Mouse (Mus musculus) urinary bladder, postnatal 14 days (tissue): ENCODE measurements around the gene C2cd4d.
A peak's percentile ranks its signal among the peaks of the same experiment; 100 is the strongest.

Source experiments
- DNase-seq: peaks from one replicate; pipeline ENCODE4 v3.0.0; 2021; ENCODE audit warnings: low spot score

C2cd4d gene

GRCm38 (mm10) chr3:94362138-94362537, at the start of gene C2cd4d:
C2cd4d (plus strand) TSS chr3:94362438.
- DNase-seq = no peak

- DNase-seq = no peak
Observed at GRCm38 (mm10) chr3:94328681-94329080, 33.6 kb upstream of the C2cd4d start.

DNA sequence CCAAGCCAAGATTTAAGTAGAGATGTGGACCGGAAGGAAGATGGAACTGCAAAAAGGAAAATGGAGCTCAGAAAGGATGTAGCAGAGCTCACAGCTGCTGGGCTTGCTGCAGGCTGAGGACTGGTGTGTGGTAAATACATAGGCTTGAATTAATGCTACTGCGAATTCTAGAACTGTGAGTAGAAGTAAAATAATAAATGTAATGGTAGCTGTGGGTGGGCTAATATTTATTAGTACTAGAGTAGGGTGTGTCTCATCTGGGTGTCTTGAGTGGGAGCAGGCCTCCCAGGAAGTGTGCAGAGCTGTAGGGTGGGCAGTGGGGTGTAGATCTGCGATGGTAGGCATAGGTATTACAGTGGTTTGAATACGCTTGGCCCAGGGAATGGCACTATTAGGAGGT, 27.8 kb upstream of the C2cd4d start:
- no peak for DNase-seq

DNA sequence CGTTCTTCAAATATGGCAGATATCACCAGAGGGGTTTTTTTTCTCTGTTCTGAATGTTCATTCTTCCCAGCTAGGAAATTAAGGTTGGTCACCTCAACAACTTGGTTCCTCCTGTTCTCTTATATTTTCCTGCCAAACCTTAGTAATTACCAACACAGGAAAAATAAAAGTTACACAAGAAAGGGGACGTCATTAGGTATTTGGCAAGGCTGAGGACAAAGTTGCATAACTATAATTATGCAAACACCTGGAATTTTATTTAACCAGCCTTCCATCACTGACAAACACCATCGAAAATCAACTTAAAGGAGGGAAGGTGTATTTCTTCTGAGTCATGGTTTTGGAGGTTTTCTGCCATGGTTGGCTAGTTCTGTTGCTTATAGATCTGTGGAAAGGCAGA, 23.7 kb upstream of the C2cd4d start:
- no peak for DNase-seq

- no peak for DNase-seq
Observed at GRCm38 (mm10) chr3:94341959-94342422, 20.2 kb upstream of the C2cd4d start, which contains the start of gene Them5. Them5 (plus strand) TSS chr3:94342099.

- no peak for DNase-seq
Observed at GRCm38 (mm10) chr3:94342552-94342951, 19.7 kb upstream of the C2cd4d start.

DNA sequence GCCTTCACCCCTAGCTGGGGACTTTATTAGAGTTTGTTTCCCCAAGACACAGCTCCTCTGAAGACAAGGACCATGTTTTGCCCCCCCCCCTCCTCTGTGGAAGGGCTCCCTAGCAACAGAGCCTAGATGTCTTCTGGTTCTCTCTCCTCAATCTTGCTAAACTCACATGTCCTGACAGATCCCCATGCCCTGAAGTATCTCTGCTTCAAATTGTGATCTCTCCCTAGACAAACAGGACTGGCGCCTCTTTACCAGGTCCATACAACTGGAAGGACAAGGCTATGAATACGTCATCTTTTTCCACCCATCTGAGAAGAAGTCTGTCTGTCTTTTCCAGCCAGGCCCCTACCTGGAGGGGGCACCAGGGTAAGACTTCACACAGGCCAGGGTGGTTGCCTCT, 18.1 kb upstream of the C2cd4d start:
- no peak for DNase-seq

- no peak for DNase-seq
Observed at GRCm38 (mm10) chr3:94344897-94345296, 17.3 kb upstream of the C2cd4d start.

DNA sequence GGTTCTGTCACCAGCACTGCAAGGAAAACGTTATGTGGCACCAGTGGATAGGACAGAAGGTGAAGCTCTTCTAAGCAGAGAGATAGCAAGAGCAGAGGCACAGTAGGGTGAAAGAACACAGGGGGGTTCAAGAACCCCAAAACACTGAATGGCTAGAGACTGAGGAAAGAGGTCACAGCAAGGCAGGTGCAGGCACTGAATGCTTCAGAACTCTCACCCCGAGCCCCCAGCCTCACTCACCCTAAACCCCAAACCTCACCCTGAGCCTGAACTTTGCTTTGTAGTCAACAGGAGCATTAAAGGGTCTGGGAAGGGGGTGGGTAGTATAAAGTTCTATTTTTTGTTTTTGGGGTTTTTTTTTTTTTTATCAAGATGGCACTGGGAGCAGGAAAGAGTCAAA, 14.1 kb upstream of the C2cd4d start:
- no peak for DNase-seq

- DNase-seq = no peak
Observed at GRCm38 (mm10) chr3:94360812-94361211, 1.4 kb upstream of the C2cd4d start.

DNA sequence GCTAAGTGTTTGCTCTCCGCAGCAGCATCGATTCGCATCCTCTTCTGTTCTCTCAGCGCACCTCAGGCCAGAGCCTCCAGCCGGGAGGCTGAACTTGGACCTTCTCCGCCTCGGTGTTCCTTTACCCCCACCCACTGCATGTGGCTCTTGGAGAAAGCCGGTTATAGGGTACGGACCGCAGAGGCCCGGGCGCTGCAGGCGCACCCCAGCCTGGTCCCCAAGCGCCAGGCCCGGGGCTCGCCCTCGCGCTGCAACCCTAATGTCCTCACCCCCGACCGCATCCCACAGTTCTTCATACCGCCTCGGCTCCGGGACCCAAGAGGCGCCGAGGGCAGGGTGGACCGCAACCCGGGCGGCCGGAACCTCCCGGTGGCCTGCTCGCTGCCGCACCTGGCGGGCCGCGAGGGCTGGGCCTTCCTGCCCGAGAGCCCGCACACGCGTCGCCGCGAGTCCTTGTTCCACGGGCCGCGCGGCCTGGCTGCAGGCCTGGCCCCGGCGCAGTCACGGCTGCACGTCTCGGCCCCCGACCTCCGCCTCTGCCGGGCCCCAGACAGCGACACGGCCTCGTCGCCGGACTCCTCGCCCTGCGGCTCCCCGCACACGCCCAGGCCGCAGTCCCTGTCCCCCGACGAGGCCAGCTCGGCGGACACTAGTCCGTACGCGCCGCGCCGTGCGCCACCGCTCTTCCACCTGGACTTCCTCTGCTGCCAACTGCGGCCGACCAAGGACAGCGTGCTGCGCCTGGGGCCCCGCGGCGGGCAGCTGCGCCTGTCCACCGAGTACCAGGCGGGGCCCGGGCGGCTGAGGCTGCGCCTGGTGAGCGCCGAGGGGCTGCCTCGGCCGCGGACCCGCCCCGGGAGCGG, 1.3 kb downstream of the C2cd4d start:
- peak; percentile 50 for DNase-seq

GRCm38 (mm10) chr3:94364154-94364526, 1.9 kb downstream of the C2cd4d start:
- DNase-seq = no peak

- DNase-seq = peak; percentile 74
Observed at GRCm38 (mm10) chr3:94366761-94367160, 4.5 kb downstream of the C2cd4d start.

DNA sequence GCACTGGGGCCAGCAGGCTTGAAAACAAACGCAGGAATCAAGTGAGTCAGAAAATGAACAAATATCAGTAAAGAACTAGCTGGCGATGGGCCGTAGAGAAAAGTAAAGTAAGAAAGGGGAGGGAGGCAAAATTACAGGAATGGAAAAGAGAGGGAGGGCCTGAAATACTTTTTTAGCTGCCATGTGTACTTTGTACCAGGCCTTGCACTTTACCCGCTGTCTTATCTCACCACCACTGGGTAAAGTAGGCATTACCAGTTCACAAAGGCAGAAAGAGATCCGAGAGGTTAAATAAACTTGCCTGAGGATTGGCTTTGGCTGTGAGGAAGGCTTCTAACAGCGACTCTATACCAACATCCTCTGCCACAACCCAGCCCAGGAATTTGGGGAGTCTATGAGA, 5.3 kb downstream of the C2cd4d start:
- DNase-seq = no peak

- peak; percentile 25 for DNase-seq
Observed at GRCm38 (mm10) chr3:94368631-94369030, 6.4 kb downstream of the C2cd4d start.

GRCm38 (mm10) chr3:94369709-94370108, 7.5 kb downstream of the C2cd4d start:
- DNase-seq = no peak

DNA sequence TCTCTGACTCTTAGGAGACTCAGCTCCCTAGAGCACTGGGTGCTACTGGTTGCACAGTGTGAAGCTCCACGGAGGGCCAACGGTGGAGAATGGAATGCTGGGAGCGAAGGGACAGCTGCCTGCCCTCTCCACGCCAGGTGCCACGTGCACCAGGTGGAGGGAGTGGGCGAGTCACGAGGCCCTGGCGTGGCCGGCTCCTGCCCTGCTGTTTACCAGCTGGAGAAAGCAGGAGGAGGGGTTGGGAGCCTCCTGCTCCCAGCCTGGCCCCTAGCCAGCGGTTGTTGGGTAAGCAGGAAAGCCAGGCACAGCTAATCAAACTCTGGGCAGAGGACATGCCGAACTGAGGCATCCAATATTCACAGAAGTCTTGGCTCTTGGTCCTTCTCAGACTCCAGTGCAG, 9.4 kb downstream of the C2cd4d start:
- DNase-seq = peak; percentile 89

- DNase-seq = no peak
Observed at GRCm38 (mm10) chr3:94372038-94372437, 9.8 kb downstream of the C2cd4d start.

- peak; percentile 60 for DNase-seq
Observed at GRCm38 (mm10) chr3:94372641-94373040, 10.4 kb downstream of the C2cd4d start, which contains the start of gene Rorc. Rorc (plus strand) TSS chr3:94372794.

DNA sequence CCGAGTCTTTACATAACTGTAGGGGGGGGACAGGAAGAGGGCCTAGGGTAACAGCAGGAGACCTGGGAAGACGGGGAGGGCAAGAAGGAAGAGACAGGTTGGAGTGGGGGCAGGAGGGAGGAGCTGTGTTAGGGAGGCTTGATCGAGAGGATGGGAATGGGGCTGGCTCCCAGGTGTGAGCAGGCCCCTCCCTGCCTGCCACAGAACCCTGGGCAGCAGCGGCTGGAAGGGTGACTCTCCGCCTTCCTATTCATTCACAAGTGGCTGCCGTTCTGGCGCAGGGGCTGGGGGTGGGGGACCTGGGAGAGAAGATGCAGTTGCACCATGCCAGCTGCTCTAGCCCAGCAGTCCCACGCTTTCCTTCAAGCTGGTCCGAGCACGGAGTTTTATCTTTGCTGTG, 10.9 kb downstream of the C2cd4d start:
- DNase-seq = peak; percentile 21

- peak; percentile 68 for DNase-seq
Observed at GRCm38 (mm10) chr3:94373597-94374011, 11.4 kb downstream of the C2cd4d start.

DNA sequence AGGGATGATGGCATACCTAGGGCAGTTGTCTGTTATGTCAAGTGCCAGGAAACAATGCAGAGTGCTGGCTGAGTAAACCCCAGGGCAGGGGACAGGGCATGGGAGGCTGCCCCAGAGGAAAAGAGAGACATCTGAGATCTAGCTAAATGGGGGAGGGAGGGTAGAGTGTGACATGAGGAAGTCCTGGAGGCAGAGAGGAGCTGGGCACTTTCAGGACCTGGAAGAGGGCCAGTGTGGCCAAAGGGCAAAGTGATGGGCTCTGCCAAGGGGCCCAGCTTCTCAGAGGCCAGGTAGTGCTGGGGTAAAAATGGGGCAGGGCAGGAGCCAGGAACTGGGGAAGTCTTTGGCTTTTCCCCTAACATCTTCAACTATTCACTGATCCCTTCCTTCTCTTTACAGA, 12.4 kb downstream of the C2cd4d start:
- DNase-seq = no peak

DNA sequence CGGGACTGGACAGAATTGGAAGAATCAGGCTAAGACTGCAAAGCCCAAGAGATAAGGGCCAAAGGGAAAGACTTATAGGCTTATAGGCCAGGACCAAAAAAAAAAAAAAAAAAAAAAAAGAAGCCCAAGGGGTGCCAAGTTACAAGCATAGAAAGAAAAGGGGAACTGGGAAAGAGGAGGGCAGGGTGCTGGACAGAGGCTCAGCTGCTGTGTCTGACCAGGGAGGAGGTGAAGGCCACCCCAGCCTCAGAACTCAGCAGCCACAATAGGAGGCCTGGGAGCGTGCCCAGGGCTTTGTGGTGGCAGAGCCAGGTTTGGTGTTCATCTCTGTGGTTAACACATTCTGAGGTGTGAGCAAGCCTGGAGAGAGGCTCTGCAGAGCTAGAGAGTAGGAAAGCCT, 12.9 kb downstream of the C2cd4d start:
- DNase-seq = no peak

- DNase-seq = no peak
Observed at GRCm38 (mm10) chr3:94375861-94376260, 13.6 kb downstream of the C2cd4d start.
